Mouse (Mus musculus) lung, postnatal 0 days (tissue): ENCODE data around the gene Sstr4.

ENCODE experiments used
- CTCF ChIP-seq: IDR thresholded peaks from 2 replicates; pipeline ENCODE4 v1.5.1; 2016; ENCODE audit warnings: antibody characterized with exemption, mild to moderate bottlenecking
- EP300 ChIP-seq: IDR thresholded peaks from 2 replicates; pipeline ENCODE4 v1.6.1; 2016; ENCODE audit warnings: antibody characterized with exemption, mild to moderate bottlenecking, control low read depth

DNA sequence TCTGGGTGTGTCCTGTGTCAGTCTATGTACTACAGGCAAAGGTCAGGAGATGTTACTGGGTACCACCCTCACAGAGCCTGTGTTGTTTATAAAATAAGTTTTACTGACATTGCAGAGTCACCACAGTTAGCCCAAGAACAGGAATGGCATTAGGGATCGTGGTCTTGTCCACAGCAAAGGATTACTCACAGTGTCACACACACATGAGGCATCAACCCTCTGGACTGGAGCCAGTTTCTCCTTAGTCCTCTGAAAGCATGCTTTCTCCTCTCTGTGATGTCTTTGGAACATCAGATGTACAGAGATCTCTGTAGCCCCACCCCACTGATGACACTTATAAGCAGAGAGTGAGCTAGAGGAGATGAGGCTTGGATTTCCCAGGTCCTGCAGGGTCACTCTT lies 7.1 kb downstream of the Sstr4 start:
- TF ChIP-seq CTCF, result no peak
- no peak for TF ChIP-seq EP300
